Mouse (Mus musculus) testis, adult 2 months (tissue): ENCODE results near the gene Srsf1.

Experiments used
- CTCF ChIP-seq: fragments of 200-500 bp; IDR thresholded peaks from 2 replicates; pipeline ENCODE4 v1.5.1; 2012; ENCODE audit warnings: low read depth, mild to moderate bottlenecking, inconsistent platforms, low read length, moderate library complexity; ENCODE audit not compliant: control insufficient read depth, insufficient read depth, insufficient replicate concordance
- POLR2A ChIP-seq: fragments of 200-500 bp; IDR thresholded peaks from 2 replicates; pipeline ENCODE4 v1.6.1; 2012; ENCODE audit warnings: low read depth, mild to moderate bottlenecking, inconsistent platforms, low read length, moderate library complexity; ENCODE audit not compliant: control insufficient read depth

DNA sequence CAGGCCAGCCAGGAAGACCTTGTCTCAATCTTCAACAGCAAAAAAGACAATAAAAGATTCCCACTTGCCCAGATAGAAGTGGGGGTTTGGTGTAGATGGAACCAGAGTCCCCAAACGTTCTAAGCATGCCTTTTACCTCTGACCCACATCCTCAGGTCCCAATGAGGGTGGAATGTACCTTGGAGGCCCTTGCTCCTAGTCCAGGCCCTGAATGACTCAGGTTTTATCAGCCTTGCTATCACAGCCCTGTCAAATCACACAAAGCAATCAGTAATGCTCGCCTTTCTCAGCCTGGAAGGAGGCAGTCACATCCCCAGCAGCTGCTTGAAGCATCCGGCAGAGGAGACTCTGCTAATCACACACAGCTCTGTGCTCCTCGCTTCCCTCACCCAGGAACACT, 44.4 kb upstream of the Srsf1 start:
- TF ChIP-seq CTCF (no peak), POLR2A (no peak)
